Mouse (Mus musculus) liver, embryonic 11.5 days (tissue): ENCODE data around the gene Lmln. TPM values are rescaled to one million over a fixed set of nuclear protein-coding genes. Genes with fewer than 3 reads are reported as not detected.
A peak's percentile ranks its signal among the peaks of the same experiment; 100 is the strongest.
"Not testable (repeated sequence)": the region's sequence is repeated elsewhere in the genome, so short reads cannot be mapped to it uniquely, and the experiment has no call there.

Experiments
- ATAC-seq: fragments of 200-750 bp; cut with Nextera tagmentation; replicated peaks from 2 replicates; pipeline ENCODE4 v1.8.0; 2017; ENCODE audit warnings: moderate number of reproducible peaks, mild to moderate bottlenecking, moderate TSS enrichment, moderate library complexity; ENCODE audit not compliant: low FRiP score
- DNase-seq: peaks from one replicate; pipeline ENCODE4 v3.0.0-alpha.2; 2017; ENCODE audit warnings: low spot score
- H3K27ac ChIP-seq: fragments of 300-500 bp; sonication (generic); 2 replicates; pipeline ENCODE4 v1.5.1; 2014; ENCODE audit warnings: mild to moderate bottlenecking, low read depth, low read length, control low read depth
- H3K27me3 ChIP-seq: fragments of 300-500 bp; sonication (generic); replicated peaks from 2 replicates; pipeline ENCODE4 v1.6.1; 2014; ENCODE audit warnings: low read length, mixed read lengths; ENCODE audit not compliant: control insufficient read depth, insufficient read depth
- H3K36me3 ChIP-seq: fragments of 300-500 bp; sonication (generic); 2 replicates; pipeline ENCODE4 v1.6.1; 2014; ENCODE audit warnings: mild to moderate bottlenecking, low read length, moderate library complexity, mixed read lengths; ENCODE audit not compliant: control insufficient read depth, insufficient read depth
- H3K4me1 ChIP-seq: fragments of 300-500 bp; sonication (generic); replicated peaks from 2 replicates; pipeline ENCODE4 v1.6.1; 2014; ENCODE audit warnings: low read length, mixed read lengths; ENCODE audit not compliant: control insufficient read depth, insufficient read depth
- H3K4me2 ChIP-seq: fragments of 300-500 bp; sonication (generic); 2 replicates; pipeline ENCODE4 v1.6.1; 2014; ENCODE audit warnings: mild to moderate bottlenecking, control low read depth, moderate library complexity
- H3K4me3 ChIP-seq: fragments of 300-500 bp; sonication (generic); 2 replicates; pipeline ENCODE4 v1.5.1; 2014; ENCODE audit warnings: low read depth, low read length, control low read depth
- H3K9ac ChIP-seq: fragments of 300-500 bp; sonication (generic); 2 replicates; pipeline ENCODE4 v1.6.1; 2014; ENCODE audit warnings: low read depth, low read length, control low read depth
- H3K9me3 ChIP-seq: fragments of 300-500 bp; sonication (generic); 2 replicates; pipeline ENCODE4 v1.6.1; 2016; ENCODE audit warnings: low read length, inconsistent platforms, mixed read lengths; ENCODE audit not compliant: control insufficient read depth
- WGBS: fragments of 180-500 bp; shearing (Covaris S2); extraction: QIAGEN DNeasy Blood & Tissue Kit; methylation state at CpG from one replicate; pipeline ENCODE4 v1.1.7; 2014; 5-methylcytosine and 5-hydroxymethylcytosine counted together
- polyA plus RNA-seq: library from polyadenylated mRNA; unstranded; fragments of >200 nt; fragmentation: Nextera tagmentation; extraction: Ambion mirVana; gene quantifications from 2 replicates; pipeline ENCODE4 v1.2.1, GENCODE M21; 2014

Lmln gene
- polyA plus RNA-seq, 1 experiment from 2014 or later = 2.8 TPM

DNA sequence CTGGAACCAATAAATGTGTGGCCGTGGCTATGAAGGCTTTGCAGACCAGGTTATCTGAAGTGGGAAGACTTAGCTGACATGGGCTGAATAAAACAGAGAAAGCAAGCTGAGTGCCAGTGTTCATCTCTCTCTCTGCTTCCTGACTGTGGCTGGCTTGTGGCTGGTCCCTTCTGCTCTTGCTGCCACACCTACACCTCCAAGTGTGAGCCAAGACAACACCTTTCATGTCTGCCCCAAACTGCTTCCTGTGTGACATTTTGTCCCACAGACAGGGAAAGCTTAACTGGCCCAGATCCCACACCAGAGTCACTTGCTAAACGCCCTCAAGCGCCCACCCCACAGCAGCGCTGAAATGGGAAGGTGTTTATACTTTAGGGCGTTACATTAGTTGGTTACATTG is 9.2 kb upstream of the Lmln start:
- Histone ChIP-seq H3K27ac (no peak overlapping the region), H3K9ac (no peak overlapping the region)
- ATAC-seq = no peak

DNA sequence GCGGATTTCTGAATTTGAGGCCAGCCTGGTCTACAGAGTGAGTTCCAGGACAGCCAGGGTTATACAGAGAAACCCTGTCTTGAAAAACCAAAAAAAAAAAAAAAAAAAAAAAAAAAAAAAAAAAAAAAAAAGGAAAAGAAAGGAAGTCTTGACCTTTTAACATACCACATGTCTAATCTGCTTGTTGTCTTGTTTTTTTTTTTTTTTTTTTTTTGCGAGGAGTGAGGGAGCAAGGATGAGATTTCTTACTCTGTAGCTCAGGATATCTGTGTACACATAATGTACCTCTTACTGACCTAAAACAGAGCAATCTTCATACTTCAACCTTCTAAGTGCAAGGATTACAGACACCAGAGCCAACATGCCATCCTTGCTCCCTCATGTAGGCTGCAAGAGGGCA is 7.4 kb upstream of the Lmln start:
- H3K27ac ChIP-seq, ATAC-seq: not testable (repeated sequence)
- 71% methylated on average over 2 of the region's 2 CpGs for WGBS

More for the DNA sequence above, 9.2 kb upstream of the Lmln start:
- H3K9me3 ChIP-seq = no peaks in the 10 kb centered on the region
- peaks cover 7% of the 10 kb centered on the region for H3K4me1 ChIP-seq
- DNase-seq = no peak
- H3K36me3 ChIP-seq = peaks cover under 1% of the 10 kb centered on the region; the same call in 1 of the 2 replicates
- no peak overlapping the region for H3K4me3 ChIP-seq
- no peak overlapping the region for H3K4me2 ChIP-seq
- WGBS = 69% methylated on average over 5 of the region's 5 CpGs
- H3K27me3 ChIP-seq = no peaks in the 10 kb centered on the region

DNA sequence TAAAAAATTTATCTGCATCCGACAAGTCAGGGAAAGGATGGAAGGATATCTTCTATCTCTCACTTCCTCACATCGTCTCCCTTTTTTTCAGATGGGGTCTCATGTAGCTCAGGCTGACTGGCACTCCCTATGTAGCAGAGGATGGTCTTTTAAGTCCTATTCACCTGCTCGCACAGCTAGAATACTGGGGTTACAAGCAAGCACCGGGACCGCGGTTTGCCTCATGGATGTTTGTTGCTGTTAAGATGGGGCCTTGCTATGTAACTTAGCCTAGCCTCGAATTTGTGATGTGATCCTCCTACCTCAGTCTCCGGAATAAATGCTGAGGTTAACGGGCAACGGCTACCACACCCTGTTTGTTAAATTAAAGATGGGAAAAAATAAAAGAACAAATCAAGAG is 6.7 kb upstream of the Lmln start:
- peak overlapping the region; percentile 97 for H3K4me3 ChIP-seq
- 20% methylated on average over 10 of the region's 10 CpGs for whole genome bisulfite sequencing
- DNase-seq = no peak
- peak overlapping the region; percentile 99 for H3K9ac ChIP-seq
- H3K4me1 ChIP-seq = peaks cover 16% of the 10 kb centered on the region
- no peaks in the 10 kb centered on the region for H3K9me3 ChIP-seq
- peak overlapping the region; percentile 70 for H3K4me2 ChIP-seq
- H3K27ac ChIP-seq = no peak overlapping the region; the same call in 1 of the 2 replicates
- H3K36me3 ChIP-seq = peaks cover 21% of the 10 kb centered on the region
- 0 out of 2 replicates have a peak, but pooled peaks have one; percentile 12 for ATAC-seq
- no peaks in the 10 kb centered on the region for H3K27me3 ChIP-seq

More for the DNA sequence above, 7.4 kb upstream of the Lmln start:
- H3K9ac ChIP-seq, H3K27me3 ChIP-seq, H3K4me3 ChIP-seq, H3K4me2 ChIP-seq, DNase-seq, H3K9me3 ChIP-seq: not testable (repeated sequence)
- peaks cover 18% of the 10 kb centered on the region for H3K36me3 ChIP-seq
- H3K4me1 ChIP-seq = peaks cover 16% of the 10 kb centered on the region

DNA sequence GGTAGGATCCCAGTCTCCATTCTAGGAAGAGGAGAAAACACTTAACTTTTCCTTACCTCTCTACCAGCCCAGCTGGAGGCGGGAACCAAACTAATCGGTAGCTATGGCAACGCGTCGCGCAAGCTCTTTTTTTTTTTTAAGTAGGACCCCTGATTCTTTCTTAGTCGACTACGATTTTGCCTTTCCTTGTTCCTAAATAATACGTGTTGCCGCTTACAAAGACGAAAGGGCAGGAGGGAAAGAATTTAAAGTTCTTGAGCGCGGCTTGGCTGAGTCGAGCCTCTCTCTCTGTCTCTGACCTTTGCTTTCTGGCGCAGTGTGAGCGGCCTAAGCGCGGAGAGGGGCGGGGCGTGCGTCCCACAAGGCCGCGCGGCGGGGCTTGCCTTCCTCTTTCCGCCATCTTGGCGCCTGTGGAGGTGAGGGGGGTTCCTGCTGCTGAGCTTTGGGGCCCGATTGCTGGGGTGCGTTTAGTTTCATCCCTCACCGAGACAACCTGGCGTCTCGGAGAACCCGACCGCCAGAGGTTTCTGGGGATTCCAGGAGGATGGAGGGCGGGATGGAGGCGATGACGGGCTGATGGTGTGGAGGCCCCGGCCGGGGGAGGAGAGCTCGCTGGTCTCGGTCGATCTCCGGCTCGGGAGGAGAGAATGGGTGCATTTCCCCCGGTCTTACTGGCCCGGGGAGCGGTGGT is 6.1 kb upstream of the Lmln start, which contains the start of the genes Iqcg and Rpl35a:
Iqcg (minus strand) TSS at position 124 of the 691 bp plus-strand sequence.
Rpl35a (plus strand) TSS at position 359 of the 691 bp plus-strand sequence.
- Histone ChIP-seq H3K9ac (peak within 1 kb of the TSS; percentile 99), H3K27me3 (no peaks in the 10 kb centered on the region), H3K4me1 (peaks cover 19% of the 10 kb centered on the region), H3K36me3 (peaks cover 21% of the 10 kb centered on the region), H3K4me3 (peak within 1 kb of the TSS; percentile 97), H3K4me2 (peak within 1 kb of the TSS; percentile 70), H3K27ac (peak within 1 kb of the TSS; percentile 88), H3K9me3 (no peaks in the 10 kb centered on the region)
- DNase-seq = peak; percentile 92
- 0% methylated on average over 46 of the region's 47 CpGs for WGBS
- ATAC-seq = peak; percentile 84

DNA sequence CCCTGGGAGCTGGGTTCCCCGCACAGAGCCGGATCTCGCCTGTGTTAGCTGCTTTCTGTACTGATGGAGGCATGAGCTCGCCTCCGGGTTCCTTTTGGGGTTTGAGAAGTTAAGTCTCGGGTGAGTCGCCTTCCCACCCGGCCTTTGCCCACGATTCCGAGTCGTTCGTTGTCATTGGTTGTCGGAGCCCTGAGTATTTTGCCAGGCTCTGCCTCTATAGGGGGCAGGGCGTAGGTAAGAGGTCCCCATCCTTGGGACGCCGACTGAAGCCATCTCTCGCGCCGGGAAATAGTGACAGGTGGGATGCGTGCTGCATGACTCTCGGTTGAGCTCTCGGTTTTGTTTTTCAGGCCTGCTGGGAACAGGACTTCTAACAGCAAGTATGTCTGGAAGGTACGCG is 5.5 kb upstream of the Lmln start:
- Histone ChIP-seq H3K4me1 (peaks cover 19% of the 10 kb centered on the region), H3K9ac (peak overlapping the region; percentile 99), H3K4me2 (peak overlapping the region; percentile 70), H3K36me3 (peaks cover 21% of the 10 kb centered on the region), H3K9me3 (no peaks in the 10 kb centered on the region), H3K4me3 (peak overlapping the region; percentile 97), H3K27me3 (no peaks in the 10 kb centered on the region), H3K27ac (peak overlapping the region; percentile 88)
- DNase-seq (no peak), ATAC-seq (peak; percentile 37; the same call in 1 of the 2 replicates)
- WGBS = under 1% methylated on average over 24 of the region's 24 CpGs

DNA sequence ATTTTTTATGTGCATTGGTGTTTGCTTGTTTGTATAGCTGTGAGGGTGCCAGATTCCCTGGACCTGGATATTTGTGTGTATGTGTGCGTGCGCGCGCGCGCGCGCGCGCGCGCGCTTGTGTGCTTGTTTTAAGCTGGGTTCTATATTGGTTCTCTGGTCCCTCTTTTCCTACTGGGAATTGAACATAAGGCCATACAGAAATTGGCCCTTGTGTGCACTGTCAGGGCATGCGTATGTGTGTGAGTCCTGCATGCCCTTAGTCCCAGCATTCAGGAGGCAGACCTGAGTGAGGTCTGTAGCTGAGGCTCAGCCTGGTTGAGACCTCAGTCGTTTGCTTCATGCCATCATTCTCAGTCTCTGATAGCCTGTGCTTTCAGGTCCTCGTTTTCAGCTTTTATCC is 4.3 kb upstream of the Lmln start:
- ATAC-seq = no peak
- Histone ChIP-seq H3K9ac (peak overlapping the region; percentile 54), H3K27ac (peak overlapping the region; percentile 51; the same call in 1 of the 2 replicates), H3K4me3 (peak overlapping the region; percentile 97), H3K4me2 (peak overlapping the region; percentile 70), H3K36me3 (peaks cover 21% of the 10 kb centered on the region), H3K4me1 (peaks cover 19% of the 10 kb centered on the region), H3K27me3 (no peaks in the 10 kb centered on the region), H3K9me3 (no peaks in the 10 kb centered on the region)
- 77% methylated on average over 16 of the region's 16 CpGs for WGBS
- DNase-seq = no peak

DNA sequence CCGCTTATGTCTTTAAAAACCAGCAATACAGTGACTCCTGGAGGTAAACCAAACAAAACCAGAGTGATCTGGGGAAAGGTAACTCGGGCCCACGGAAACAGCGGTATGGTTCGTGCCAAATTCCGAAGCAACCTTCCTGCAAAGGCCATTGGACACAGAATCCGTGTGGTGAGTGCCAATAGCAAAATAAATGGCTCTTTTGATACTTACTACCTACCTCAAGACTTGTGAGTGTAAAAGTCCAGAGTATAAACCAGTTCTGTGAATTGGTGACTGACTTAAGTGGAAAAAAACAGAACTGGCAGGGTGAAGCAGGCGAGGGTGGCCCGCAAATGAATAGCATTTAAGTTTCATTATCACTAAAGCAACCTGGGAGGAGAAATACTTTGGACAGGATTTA is 3.7 kb upstream of the Lmln start:
- not testable (repeated sequence) for H3K27me3 ChIP-seq, H3K9me3 ChIP-seq, ATAC-seq, H3K27ac ChIP-seq, DNase-seq
- Histone ChIP-seq H3K4me2 (peak overlapping the region; percentile 70), H3K9ac (peak overlapping the region; percentile 54), H3K4me1 (peaks cover 25% of the 10 kb centered on the region), H3K4me3 (peak overlapping the region; percentile 97), H3K36me3 (peaks cover 21% of the 10 kb centered on the region)
- WGBS = 86% methylated on average over 9 of the region's 9 CpGs

DNA sequence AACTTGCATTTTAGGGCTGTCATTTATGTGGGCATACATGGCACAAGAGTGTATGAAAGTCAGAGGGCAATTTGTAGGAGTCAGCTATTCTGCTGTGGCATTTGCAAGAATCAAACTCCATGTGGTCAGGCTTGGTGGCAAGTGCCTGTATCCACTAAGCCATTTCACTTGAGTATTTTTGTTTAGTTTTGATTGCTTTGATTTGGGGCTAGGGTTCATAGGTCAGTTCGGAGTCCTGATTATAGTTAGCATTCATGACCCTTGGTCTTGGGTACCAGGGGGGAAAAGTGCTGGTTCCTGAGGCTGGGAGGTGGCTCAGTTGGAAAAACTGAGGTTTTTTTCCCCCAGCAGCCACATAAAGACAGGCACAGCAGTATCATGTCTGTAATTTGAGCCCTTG is 2.9 kb upstream of the Lmln start:
- Histone ChIP-seq H3K36me3 (peaks cover 21% of the 10 kb centered on the region), H3K4me1 (peaks cover 27% of the 10 kb centered on the region), H3K4me2 (peak overlapping the region; percentile 70), H3K27me3 (no peaks in the 10 kb centered on the region), H3K4me3 (no peak overlapping the region), H3K9ac (no peak overlapping the region), H3K27ac (no peak overlapping the region), H3K9me3 (no peaks in the 10 kb centered on the region)
- WGBS = 80% methylated on average over 1 of the region's 1 CpGs
- DNase-seq = no peak
- no peak for ATAC-seq

DNA sequence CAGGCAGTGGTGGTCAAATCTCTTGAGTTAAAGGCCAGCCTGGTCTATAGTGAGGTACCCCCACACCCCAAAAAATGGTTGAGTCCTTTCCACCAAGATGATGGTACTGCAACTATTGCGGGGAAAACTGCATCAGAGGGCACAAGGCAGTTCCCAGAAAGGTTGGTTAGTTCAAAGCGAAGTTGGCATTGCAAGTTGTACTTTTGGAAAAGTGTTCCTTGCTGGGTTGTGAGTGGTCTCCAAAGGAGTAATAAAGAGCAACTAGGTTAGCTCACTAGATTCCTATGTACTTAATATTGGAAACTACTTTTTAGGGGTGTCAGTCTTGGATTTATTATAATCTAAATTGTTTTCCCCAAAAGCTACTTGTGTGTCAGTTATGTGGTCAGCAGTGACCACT is 1.4 kb upstream of the Lmln start:
- H3K9ac ChIP-seq = no peak overlapping the region
- H3K9me3 ChIP-seq = no peaks in the 10 kb centered on the region
- 65% methylated on average over 2 of the region's 2 CpGs for WGBS

More for the DNA sequence above, 1.4 kb upstream of the Lmln start:
- Histone ChIP-seq H3K27me3 (no peaks in the 10 kb centered on the region), H3K36me3 (peaks cover 21% of the 10 kb centered on the region), H3K4me1 (peaks cover 24% of the 10 kb centered on the region), H3K27ac (no peak overlapping the region), H3K4me2 (peak overlapping the region; percentile 31; the same call in 1 of the 2 replicates), H3K4me3 (0 out of 2 replicates have a peak overlapping the region, but pooled peaks have one; percentile 3)
- no peak for DNase-seq
- no peak for ATAC-seq
